Mouse (Mus musculus) 416B (cell line): Measurements from ENCODE around the gene Pimreg.

Source experiments
- DNase-seq: peaks from one replicate; pipeline ENCODE4 v3.0.0; 2011; ENCODE audit warnings: low read depth

Pimreg gene

GRCm38 (mm10) chr11:72067326-72067725, 25.5 kb downstream of the Pimreg start:
- no peak for DNase-seq

GRCm38 (mm10) chr11:72068026-72068425, 26.2 kb downstream of the Pimreg start:
- no peak for DNase-seq

GRCm38 (mm10) chr11:72070733-72071132, 28.9 kb downstream of the Pimreg start:
- DNase-seq, result no peak

GRCm38 (mm10) chr11:72072331-72072905, 30.6 kb downstream of the Pimreg start:
- no peak for DNase-seq

GRCm38 (mm10) chr11:72074230-72074629, 32.4 kb downstream of the Pimreg start:
- DNase-seq, result no peak

- peak; percentile 42 for DNase-seq
Measured at GRCm38 (mm10) chr11:72078056-72078455, 36.2 kb downstream of the Pimreg start.

- DNase-seq, result no peak
Measured at GRCm38 (mm10) chr11:72078647-72079046, 36.8 kb downstream of the Pimreg start.

GRCm38 (mm10) chr11:72080461-72080860, 38.6 kb downstream of the Pimreg start:
- no peak for DNase-seq

GRCm38 (mm10) chr11:72082601-72083000, 40.8 kb downstream of the Pimreg start:
- DNase-seq, result no peak

GRCm38 (mm10) chr11:72084337-72084736, 42.5 kb downstream of the Pimreg start:
- no peak for DNase-seq

- no peak for DNase-seq
Measured at GRCm38 (mm10) chr11:72086251-72087046, 44.6 kb downstream of the Pimreg start.

- no peak for DNase-seq
Measured at GRCm38 (mm10) chr11:72092390-72092789, 50.6 kb downstream of the Pimreg start.

GRCm38 (mm10) chr11:72094442-72094841, 52.6 kb downstream of the Pimreg start:
- DNase-seq, result no peak

- no peak for DNase-seq
Measured at GRCm38 (mm10) chr11:72095994-72096393, 54.2 kb downstream of the Pimreg start.
